Mouse (Mus musculus) cerebellum, postnatal 25 days (tissue): ENCODE data around the gene Tulp2.

Source experiments
- DNase-seq, 2 experiments: peaks; one replicate each; pipeline ENCODE4 v3.0.0; 2021; ENCODE audit warnings: mixed read lengths in 2 of 2

The Tulp2 gene

GRCm38 (mm10) chr7:45555787-45556186 is 74.1 kb downstream of the Tulp2 start:
- peak; percentile 88 to 93 for DNase-seq

- DNase-seq, result no peak
These were observed 77.2 kb downstream of the Tulp2 start for GRCm38 (mm10) chr7:45558907-45559306.

GRCm38 (mm10) chr7:45560241-45560640 is 78.6 kb downstream of the Tulp2 start:
- no peak for DNase-seq

DNA sequence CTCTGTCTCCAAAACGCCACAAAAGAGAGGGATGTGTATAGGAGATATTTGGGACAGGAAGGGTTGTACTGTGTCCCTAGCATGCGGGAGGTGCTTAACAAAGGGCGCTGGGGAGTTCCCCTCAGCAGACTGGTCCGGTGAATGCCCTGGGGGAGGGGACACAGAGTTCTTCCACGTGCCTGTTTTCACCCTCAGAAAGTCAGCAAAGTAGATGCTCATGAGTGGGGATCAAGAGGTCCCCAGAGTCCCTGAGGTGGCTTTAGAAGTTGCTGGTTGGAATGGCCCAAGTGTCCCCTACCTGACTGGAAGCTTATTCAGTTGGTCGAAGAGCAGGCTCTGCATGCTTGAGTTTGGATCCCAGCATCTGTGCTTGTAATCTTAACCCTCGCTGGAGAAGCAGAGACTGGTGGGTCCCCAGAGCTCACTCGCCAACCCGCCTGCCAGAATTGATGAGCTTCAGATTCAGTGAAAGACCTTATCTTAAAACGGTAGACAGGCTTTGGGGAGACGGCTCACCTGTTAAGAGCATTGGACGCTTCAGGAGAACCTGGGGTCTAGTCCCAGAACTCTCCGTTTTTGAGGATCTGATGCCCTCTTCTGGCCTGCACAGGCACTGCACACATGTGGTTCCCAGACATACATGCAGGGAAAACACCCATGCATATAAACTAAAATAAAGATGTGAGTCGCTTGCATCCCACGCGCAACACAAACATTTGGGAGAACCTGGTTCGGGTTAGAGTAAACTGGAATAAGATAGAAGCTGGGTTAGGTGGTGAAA is 79.4 kb downstream of the Tulp2 start:
- DNase-seq, result peak; percentile 86 to 90

GRCm38 (mm10) chr7:45561624-45562520 is 80.2 kb downstream of the Tulp2 start:
- no peak for DNase-seq

DNA sequence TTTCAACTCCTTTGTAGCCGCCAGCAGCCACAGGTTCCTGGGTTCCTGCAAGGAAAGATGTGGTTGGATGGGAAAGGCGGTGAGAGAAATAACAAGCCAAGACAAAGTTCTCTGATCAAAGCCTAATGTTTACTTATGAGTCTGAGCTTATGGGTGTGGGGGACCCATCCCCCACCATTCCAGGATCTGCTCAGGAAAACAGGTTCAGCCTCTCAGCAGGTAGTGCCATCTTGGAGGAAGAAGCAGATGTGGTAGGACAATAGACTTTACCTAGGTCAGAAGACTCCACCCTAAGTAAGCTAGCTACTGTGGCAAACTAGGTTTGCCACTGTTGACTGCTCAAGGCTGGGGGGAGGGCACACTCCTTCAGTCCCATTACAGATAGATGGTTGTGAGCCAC is 83.1 kb downstream of the Tulp2 start:
- no peak for DNase-seq

DNA sequence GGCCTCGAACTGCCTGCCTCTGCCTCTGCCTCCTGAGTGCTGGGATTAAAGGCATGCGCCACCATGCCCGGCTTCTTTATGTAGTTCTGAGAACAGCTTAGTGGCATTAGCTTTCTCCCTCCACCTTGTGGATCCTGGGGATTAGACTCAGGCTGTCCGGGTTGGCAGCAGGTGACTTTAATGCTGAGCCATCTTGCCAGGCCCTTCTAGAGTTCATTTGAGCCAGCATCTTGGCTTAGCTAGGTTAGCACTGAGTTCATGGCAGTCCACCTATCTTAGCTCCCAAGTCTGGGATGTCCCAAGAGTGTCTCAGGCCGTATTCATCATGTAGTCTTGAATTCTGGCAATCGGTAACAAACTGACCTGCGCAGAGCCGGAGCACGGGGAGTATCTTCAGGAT is 83.8 kb downstream of the Tulp2 start:
- no peak for DNase-seq

GRCm38 (mm10) chr7:45567112-45567779 is 85.6 kb downstream of the Tulp2 start:
- no peak for DNase-seq

DNA sequence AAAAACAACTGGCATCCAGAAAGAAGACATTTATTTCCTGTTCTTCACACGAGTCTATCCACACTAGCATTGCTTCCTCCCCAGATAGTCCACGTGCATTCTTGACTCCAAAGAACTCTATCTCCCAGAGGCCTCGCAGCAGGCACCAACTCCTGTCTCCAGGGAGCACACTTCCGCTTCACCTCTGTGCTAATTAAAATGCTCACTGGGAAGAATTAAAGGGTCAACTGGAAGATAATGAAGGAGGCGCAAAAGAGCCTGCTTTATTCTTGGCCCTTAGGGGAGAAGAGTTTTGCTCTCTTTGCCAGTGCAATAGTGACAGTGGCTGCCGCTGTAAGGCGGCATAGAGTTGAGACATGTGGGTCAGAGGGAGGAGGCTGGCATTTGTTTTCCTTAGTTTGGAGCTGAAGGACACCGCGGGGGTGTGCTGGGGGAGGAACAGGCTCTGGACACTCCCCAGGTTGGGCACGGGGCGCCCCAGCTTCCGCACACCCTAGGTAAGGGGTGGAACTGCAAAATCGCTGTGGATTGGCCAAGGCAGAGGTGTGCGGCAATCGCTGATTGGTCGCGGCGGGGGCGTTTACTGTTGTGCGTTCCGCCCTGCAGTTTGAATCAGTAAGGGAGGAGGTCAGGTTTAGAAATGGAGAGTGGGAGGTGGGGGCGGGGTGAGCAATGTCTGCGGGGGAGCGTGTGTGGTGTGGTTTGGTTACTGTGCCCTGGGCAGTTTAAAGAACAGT is 86.3 kb downstream of the Tulp2 start:
- peak; percentile 88 to 95 for DNase-seq

GRCm38 (mm10) chr7:45568601-45569473 is 87.2 kb downstream of the Tulp2 start:
- no peak for DNase-seq

DNA sequence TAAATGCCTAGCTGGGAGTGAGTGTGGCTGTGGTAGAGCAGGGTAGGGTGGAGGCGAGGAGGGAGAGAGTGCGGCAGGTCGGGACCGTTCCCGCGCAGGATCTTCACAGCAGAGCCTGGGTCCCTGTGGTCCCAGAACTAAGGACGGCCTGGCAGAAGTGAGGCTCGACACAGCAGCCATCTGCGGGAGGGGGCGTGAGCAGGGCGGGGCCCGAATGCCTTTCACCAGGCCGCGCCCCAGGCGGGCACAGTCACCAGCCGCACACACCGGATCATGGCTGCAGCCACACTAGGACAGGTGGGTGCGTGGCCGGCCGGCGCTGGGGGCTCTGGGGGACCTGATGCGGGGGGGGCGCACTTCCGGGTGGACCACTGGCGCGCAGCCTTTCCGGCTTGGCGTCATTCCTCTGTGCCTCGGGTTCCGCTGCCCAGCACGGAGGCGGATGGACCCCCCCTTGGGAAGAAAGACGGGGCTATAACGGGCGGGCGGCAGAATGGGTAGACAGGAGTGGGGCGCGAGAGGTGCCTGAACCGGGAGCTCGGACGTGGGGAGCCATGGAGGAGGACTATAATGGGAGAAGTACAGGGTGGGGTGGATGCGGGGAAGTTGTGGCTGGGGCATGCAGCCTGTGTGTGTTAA is 88.5 kb downstream of the Tulp2 start, which contains the start of gene Bcat2:
TSS of gene Bcat2 (plus strand) at position 51 of the 639 bp plus-strand sequence.
- peak; percentile 78 to 86 for DNase-seq

- DNase-seq, result no peak
These were observed 90.3 kb downstream of the Tulp2 start for GRCm38 (mm10) chr7:45571966-45572365.
